Mouse (Mus musculus): Measurements from ENCODE around the gene Sfxn1.

The Sfxn1 gene

DNA sequence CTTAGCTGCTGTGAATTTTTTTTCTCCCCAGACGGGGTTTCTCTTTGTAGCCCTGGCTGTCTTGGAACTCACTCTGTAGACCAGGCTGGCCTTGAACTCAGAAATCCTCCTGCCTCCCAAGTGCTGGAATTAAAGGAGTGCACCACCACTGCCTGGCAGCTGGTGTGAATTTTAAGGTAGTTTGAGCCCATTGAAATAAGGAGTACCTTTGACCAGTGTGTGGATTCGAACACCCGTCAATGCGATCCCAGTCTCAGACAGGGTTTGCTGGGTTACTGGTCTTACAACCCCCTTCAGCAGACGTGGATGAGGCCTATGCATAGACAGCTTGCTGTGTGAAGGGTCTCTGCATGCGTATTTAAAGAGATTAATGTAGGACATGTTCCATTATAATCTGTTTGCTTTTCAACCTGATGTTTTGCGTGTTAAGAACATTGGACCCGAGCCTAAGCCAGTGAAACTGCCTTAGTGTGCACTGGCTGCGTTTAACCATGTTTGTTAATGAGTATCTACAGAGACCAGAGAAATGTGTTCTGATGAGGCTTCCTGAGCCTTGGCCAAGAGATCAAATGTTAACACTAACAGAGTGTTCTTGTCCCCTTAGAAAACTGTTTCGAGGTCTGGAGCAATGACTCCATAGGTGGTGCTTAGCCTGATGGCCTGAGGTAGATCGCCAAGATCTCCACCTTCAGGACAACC is 5.2 kb downstream of the Sfxn1 start:
- no peak for DNase-seq (ENCODE audit: low read depth, low spot score)

DNA sequence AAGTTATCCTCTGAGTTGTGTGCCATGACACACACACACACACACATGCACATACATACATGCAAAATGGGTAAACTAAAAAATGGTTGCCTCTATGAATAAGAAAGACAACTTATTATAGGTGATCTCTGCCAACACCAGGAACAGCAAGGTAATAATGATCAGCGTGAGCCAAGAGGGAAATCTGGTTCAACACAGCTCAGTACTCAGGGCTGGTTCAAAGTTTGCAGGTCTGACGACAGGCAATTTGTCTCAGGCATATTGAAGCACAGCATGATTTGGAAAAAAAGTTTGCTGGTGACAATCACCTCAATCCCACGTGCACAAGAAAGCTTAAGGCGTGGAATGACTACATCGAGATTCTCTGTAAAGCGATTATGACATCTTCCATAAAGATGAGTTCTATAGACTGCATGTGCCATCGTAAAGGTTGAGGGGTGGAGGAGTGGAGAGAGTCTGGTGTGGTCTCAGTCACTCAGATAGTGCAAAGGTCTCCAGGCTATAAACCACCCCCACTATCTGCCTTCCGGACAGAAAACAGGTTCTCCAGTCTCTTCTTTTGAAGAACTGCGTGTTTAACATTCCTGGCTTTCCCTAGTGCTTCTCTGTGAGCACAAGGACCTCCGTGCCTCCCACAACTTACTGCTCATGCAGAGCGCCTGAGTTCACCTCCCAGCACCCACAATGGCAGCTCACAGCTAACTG is 6.0 kb downstream of the Sfxn1 start:
- no peak for DNase-seq (ENCODE audit: low read depth, low spot score)

- DNase-seq (ENCODE audit: low read depth, low spot score): no peak
These were observed 8.4 kb downstream of the Sfxn1 start for GRCm38 (mm10) chr13:54079782-54080759.

GRCm38 (mm10) chr13:54080785-54081184 is 9.1 kb downstream of the Sfxn1 start:
- DNase-seq (ENCODE audit: low read depth, low spot score): no peak

DNA sequence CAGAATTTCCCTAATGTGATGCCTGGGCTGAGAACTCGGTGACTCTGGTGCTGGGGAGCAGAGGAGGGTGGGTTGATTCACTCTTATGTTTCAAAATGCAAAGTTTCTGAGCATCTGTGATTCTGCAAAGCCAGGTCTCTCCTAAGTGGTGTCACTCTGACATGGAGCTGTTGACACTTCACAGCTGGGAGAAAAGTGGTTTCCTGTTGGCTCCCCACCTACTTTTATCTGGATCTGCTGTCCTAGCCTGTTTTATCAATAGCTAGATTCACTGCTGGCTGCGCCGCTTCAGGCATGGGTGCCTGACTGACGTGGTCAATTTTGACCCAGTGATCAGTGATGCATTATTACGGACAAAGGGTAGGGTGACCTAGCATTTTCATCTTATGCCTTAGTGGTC is 11.3 kb downstream of the Sfxn1 start:
- no peak for DNase-seq (ENCODE audit: low read depth, low spot score)

DNA sequence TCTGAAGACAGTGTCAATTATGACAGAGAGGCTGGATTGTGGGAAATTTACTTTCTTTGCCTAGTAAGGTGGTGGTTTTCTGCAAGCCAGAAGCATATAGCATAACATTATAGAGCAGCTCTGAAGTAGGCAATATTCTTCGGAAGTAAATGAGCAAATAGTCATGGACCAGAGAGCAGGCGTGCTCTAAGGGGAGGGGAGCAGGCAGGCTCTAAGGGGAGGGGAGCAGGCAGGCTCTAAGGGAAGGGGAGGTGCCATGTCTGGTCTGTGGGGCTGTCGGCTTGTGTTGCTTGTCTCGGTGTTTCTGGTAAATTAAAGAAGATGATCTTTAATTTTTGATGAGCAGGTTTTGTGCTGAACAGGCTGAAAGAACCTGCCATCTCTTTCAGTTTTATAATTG is 12.5 kb downstream of the Sfxn1 start:
- no peak for DNase-seq (ENCODE audit: low read depth, low spot score)

GRCm38 (mm10) chr13:54084826-54085225 is 13.2 kb downstream of the Sfxn1 start:
- no peak for DNase-seq (ENCODE audit: low read depth, low spot score)

- DNase-seq (ENCODE audit: low read depth, low spot score): no peak
These were observed 13.6 kb downstream of the Sfxn1 start for GRCm38 (mm10) chr13:54085266-54085665.

DNA sequence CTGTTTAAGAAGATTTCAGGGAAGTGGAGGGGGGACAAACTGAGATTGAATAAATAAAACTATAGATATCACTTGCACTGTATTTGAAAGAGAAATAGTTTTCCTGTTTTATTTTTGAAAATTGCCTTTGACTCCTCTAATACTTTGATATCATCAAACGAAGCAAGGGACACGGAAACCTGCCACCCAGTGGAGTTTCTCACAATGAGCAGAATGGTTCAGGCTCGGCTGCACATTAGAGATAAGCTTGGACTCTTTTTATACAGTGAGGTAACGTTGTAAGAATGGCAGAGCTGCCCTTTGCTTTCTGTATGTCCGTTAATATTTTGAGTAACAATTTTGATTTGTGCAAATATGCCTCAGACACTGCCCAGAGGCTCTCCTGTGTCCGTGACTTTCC is 20.1 kb downstream of the Sfxn1 start:
- DNase-seq (ENCODE audit: low read depth, low spot score): no peak

GRCm38 (mm10) chr13:54094349-54094748 is 22.7 kb downstream of the Sfxn1 start:
- DNase-seq (ENCODE audit: low read depth, low spot score): no peak

DNA sequence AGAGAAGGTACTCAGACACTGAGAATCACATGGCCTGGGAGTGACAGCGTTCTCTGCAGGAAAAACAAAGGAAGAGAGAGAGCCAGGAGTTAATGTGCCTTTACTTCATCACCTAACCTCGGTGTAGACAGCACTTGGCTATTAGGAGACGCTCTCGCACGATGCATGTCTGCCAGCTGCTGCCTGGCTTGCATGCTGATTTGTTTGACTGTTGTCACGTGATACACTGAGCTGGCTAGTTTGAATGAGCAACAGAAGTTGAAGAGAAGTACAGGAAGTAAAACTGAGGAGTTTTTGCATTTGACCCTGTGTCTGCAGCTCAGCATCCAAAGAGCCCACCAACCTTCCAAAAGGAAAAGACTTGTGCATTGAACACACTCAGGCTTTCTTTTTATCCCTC is 23.3 kb downstream of the Sfxn1 start:
- no peak for DNase-seq (ENCODE audit: low read depth, low spot score)

DNA sequence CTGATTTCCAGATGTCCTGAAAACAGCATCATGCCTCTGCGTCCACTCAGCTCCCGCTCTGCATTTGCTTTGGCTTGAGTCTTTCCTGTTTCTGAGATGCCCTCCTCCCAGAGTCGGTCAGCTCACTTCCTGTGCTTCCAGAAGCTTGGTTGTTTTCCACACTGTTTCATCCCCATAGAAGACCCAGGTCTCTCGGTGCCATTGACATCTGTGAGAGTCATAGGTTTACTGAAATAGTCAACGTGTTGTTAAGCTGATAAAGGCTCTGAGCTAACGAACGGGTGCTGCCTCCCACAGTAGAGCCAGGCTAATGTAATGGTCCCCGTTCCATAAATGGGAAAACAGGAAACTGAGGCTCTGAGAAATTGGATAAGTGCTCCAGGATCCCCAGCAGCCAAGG is 24.1 kb downstream of the Sfxn1 start:
- no peak for DNase-seq (ENCODE audit: low read depth, low spot score)

DNA sequence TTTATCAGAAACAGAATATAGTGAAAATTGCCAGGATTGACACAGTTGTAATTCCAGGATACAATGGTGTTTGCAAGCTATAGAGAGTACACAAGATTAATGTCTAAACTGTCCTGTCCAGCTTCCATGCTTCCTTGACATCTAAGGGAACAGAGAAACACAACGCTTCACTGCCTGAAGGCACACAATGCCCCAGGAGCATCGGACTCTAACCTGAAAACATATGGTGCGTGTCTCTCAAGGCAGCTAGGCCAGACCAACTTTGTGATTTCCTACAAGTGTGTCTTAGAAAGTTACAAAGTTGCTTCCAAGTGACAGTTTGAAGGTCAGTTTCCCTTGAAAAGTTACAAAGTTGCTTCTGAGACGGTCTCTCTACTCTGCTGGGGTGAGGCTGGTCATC is 25.6 kb downstream of the Sfxn1 start:
- DNase-seq (ENCODE audit: low read depth, low spot score): no peak

GRCm38 (mm10) chr13:54097797-54098196 is 26.1 kb downstream of the Sfxn1 start:
- DNase-seq (ENCODE audit: low read depth, low spot score): no peak

DNA sequence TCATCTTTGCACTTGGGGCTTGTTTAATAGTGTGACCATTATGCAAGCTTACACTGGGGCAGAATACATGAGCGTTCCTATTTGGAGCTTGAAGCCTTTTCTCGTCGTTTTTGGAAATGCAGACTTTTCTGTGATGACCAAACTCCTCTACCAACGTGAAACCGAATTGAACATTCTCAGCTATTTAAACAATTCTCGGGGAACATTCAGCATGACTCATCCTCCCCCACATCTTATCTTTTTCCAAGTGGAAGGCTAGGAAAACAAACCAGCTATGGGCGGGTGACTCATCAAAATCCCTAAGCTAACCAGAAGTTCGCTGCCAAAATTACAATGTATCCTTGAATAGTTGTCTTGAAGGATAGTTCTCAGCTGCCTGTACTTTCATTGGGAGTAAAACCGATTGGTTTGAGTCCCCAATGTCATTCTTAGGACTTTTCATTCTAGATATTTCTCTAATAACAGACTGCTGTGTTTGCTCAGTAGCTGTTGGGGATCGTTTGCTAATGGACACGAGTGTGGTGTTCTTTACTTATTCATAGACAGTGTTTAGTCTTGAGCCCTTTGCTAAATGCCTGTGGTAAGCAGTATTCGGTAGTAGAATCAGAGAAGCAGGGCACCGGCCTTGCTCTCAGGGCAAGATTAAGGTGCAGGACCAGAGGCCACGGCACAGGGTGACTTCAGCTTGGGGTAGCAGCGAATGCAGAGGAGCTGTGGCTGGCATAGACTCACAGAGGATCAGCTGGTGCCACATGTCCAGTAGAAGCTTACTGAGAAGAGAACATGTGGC is 29.6 kb downstream of the Sfxn1 start:
- no peak for DNase-seq (ENCODE audit: low read depth, low spot score)

GRCm38 (mm10) chr13:54102061-54102460 is 30.4 kb downstream of the Sfxn1 start:
- no peak for DNase-seq (ENCODE audit: low read depth, low spot score)

- no peak for DNase-seq (ENCODE audit: low read depth, low spot score)
These were observed 31.6 kb downstream of the Sfxn1 start for GRCm38 (mm10) chr13:54103271-54103670.

GRCm38 (mm10) chr13:54103866-54104265 is 32.2 kb downstream of the Sfxn1 start:
- DNase-seq (ENCODE audit: low read depth, low spot score): no peak

GRCm38 (mm10) chr13:54113819-54114550 is 42.3 kb downstream of the Sfxn1 start:
- peak; percentile 64 for DNase-seq (ENCODE audit: low read depth, low spot score)

- DNase-seq (ENCODE audit: low read depth, low spot score): no peak
These were observed 43.3 kb downstream of the Sfxn1 start for GRCm38 (mm10) chr13:54114931-54115330.

- no peak for DNase-seq (ENCODE audit: low read depth, low spot score)
These were observed 44.1 kb downstream of the Sfxn1 start for GRCm38 (mm10) chr13:54115779-54116178.

Data from brain, embryonic 18.5 days (tissue).